Mouse (Mus musculus) stomach, embryonic 14.5 days (tissue): ENCODE measurements around the gene Lin28a. TPM values are rescaled to one million over a fixed set of nuclear protein-coding genes. Genes with fewer than 3 reads are reported as not detected.
A peak's percentile ranks its signal among the peaks of the same experiment; 100 is the strongest.

Experiments used
- ATAC-seq: fragments of 200-750 bp; cut with Nextera tagmentation; 2 replicates; pipeline ENCODE4 v1.8.0; 2017; ENCODE audit warnings: low read depth, moderate TSS enrichment; ENCODE audit not compliant: insufficient number of reproducible peaks, insufficient read depth, low FRiP score
- H3K27ac ChIP-seq: fragments of 300-500 bp; sonication (generic); 2 replicates; pipeline ENCODE4 v1.5.1; 2014; ENCODE audit warnings: mild to moderate bottlenecking, low read length, moderate library complexity, mixed read lengths
- H3K27me3 ChIP-seq: fragments of 300-500 bp; sonication (generic); 2 replicates; pipeline ENCODE4 v1.6.1; 2014; ENCODE audit warnings: low read length, control low read depth, mixed read lengths; ENCODE audit not compliant: control insufficient read depth, insufficient read depth
- H3K36me3 ChIP-seq: fragments of 300-500 bp; sonication (generic); 2 replicates; pipeline ENCODE4 v1.6.1; 2014; ENCODE audit warnings: mild to moderate bottlenecking, control low read depth, low read length, moderate library complexity, mixed read lengths; ENCODE audit not compliant: control insufficient read depth, insufficient read depth
- H3K4me1 ChIP-seq: fragments of 300-500 bp; sonication (generic); 2 replicates; pipeline ENCODE4 v1.6.1; 2014; ENCODE audit warnings: low read length, control low read depth, mixed read lengths; ENCODE audit not compliant: control insufficient read depth, insufficient read depth
- H3K4me2 ChIP-seq: fragments of 300-500 bp; sonication (generic); replicated peaks from 2 replicates; pipeline ENCODE4 v1.6.1; 2014; ENCODE audit warnings: low read depth, low read length, control low read depth
- H3K4me3 ChIP-seq: fragments of 300-500 bp; sonication (generic); 2 replicates; pipeline ENCODE4 v1.5.1; 2014; ENCODE audit warnings: low read depth, low read length, control low read depth
- H3K9ac ChIP-seq: fragments of 300-500 bp; sonication (generic); replicated peaks from 2 replicates; pipeline ENCODE4 v1.6.1; 2014; ENCODE audit warnings: low read depth, mild to moderate bottlenecking, control low read depth, low read length, moderate library complexity, mixed read lengths
- H3K9me3 ChIP-seq: fragments of 300-500 bp; sonication (generic); 2 replicates; pipeline ENCODE4 v1.6.1; 2016; ENCODE audit warnings: low read depth, low read length, control low read depth; ENCODE audit not compliant: control insufficient read depth
- WGBS: fragments of 180-500 bp; shearing (Covaris S2); extraction: QIAGEN DNeasy Blood & Tissue Kit; methylation state at CpG from one replicate; pipeline ENCODE4 v1.1.7; 2014; 5-methylcytosine and 5-hydroxymethylcytosine counted together
- polyA plus RNA-seq: library from polyadenylated mRNA; unstranded; fragments of >200 nt; fragmentation: Nextera tagmentation; extraction: Ambion mirVana; gene quantifications from 2 replicates; pipeline ENCODE4 v1.2.1, GENCODE M21; 2014

Gene Lin28a
- polyA plus RNA-seq, 1 experiment from 2014 or later = 0.07 TPM

DNA sequence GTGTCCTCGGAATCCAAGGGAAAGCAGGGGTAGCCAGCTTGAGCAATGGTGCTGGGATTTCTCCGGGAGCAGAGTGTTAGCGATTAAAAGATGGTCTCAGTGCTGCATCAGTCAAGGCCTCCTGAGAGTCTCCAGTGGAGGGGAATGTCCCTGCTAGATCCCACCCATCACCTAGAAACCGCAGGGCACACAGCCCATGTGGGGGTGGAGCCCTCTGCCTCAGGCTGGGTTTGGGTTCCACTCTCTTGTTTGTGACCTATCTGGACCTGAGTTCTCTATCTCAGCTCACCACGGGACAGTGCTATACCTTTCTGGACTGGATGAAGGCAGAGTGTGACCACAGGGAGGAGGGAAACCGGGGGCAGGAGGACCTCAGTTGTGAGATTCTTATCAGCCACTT is 40.3 kb upstream of the Lin28a start:
- no peak overlapping the region for H3K27ac ChIP-seq
- 83% methylated on average over 6 of the region's 6 CpGs for WGBS
- no peaks in the 10 kb centered on the region for H3K36me3 ChIP-seq
- no peak overlapping the region for H3K9ac ChIP-seq
- no peak for ATAC-seq
- no peaks in the 10 kb centered on the region for H3K27me3 ChIP-seq
- H3K4me2 ChIP-seq = no peak overlapping the region
- no peaks in the 10 kb centered on the region for H3K9me3 ChIP-seq
- H3K4me1 ChIP-seq = no peaks in the 10 kb centered on the region
- no peak overlapping the region for H3K4me3 ChIP-seq

DNA sequence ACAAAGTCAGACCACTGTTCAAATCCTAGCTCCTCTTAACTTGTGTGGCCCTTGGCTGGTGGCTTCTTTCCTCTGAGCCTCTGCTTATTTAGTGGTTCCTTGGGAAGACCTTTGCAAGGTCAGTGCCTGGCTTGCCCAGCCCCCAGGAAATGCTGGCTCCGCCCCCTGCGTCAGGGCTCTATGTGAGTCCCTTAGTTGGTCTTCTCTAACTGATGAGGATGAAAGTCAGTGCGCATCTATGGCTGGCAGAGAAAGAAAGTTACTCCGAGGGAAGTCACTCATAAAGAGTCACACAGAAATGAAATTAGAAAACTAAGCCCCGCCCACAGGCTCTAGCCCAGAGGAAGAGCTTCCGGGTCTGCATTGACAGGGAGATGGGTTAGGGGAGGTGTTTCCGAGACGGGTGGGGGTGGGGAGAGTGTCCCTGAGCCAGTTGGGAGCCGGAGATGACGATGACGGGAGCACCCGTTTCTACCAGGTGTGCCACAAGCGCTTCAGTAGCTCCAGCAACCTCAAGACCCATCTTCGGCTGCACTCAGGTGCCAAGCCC is 39.6 kb upstream of the Lin28a start:
- H3K4me2 ChIP-seq = 0 out of 2 replicates have a peak overlapping the region, but pooled peaks have one; percentile 7
- no peaks in the 10 kb centered on the region for H3K27me3 ChIP-seq
- ATAC-seq = no peak
- no peak overlapping the region for H3K4me3 ChIP-seq
- H3K9ac ChIP-seq = no peak overlapping the region
- 24% methylated on average over 14 of the region's 14 CpGs for WGBS
- H3K36me3 ChIP-seq = no peaks in the 10 kb centered on the region
- H3K4me1 ChIP-seq = no peaks in the 10 kb centered on the region
- H3K9me3 ChIP-seq = no peaks in the 10 kb centered on the region
- no peak overlapping the region for H3K27ac ChIP-seq

DNA sequence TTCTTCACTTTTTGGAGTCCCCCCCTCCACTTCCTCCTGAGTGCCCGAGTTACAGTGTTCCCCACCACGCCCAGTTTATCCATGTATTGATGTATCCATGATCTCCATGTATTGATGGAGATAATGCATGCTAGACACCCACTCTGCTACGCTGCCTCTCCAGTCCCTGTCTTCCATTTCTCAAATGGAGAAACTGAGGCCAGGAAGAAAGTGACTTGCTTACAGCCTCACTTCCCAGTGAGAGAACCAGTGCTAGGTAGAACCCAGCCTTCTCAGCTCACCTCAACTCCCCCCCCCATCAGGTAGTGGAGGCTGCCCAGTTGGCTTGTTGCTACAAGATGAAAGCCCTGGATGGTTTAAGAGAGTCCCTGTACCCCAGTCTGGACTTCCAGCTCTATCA is 34.9 kb upstream of the Lin28a start, which contains the start of gene Zfp683:
Gene Zfp683 (plus strand): TSS at position 301 of the 400 bp plus-strand sequence.
- 77% methylated on average over 3 of the region's 3 CpGs for WGBS
- Histone ChIP-seq H3K4me3 (no peak within 1 kb of the TSS), H3K9ac (no peak within 1 kb of the TSS), H3K4me1 (peaks cover 5% of the 10 kb centered on the region), H3K27ac (no peak within 1 kb of the TSS), H3K9me3 (no peaks in the 10 kb centered on the region), H3K4me2 (no peak within 1 kb of the TSS), H3K36me3 (no peaks in the 10 kb centered on the region), H3K27me3 (no peaks in the 10 kb centered on the region)
- no peak for ATAC-seq

DNA sequence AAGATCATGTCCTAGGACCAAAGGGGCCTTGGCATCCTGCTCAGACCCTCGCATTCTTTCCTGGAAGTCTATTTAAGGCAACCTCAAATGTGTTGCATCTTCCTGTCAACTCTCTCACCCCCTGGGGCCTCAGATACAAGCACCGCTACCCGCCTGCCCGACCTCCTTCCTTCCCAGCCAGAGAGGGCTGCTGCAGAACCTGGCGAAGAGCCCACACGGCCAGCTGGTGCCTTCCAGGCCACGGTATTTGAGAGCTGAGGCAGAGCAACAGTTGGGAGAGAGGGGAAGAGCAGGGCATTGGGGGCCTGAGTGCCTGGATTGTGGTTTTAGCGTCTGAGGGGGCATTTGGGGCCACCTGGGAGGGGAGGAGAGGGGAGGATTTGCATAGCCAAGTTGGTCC is 33.9 kb upstream of the Lin28a start:
- H3K36me3 ChIP-seq = no peaks in the 10 kb centered on the region
- WGBS = 15% methylated on average over 8 of the region's 8 CpGs
- no peak overlapping the region for H3K27ac ChIP-seq

DNA sequence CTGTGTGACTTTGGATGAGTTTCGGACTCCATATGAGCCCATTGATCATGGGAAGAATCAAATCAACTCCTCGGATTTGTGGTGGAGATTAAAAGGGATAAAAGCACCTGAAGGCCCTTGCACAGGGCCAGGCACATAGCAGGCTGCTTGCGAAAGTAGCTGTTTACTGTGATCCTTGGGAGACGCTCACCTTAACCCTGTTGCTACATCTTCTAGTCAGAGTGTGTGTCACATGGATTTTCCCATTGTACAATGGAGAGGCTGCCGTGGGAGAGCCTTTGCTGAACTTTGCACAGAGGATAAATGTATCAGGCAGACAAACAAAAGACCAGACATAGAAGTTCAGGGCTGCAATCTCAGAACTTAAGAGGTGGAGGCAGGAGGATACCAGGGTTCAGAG is 33.3 kb upstream of the Lin28a start:
- Histone ChIP-seq H3K36me3 (no peaks in the 10 kb centered on the region), H3K27me3 (no peaks in the 10 kb centered on the region), H3K9me3 (no peaks in the 10 kb centered on the region), H3K4me2 (no peak overlapping the region), H3K27ac (no peak overlapping the region), H3K9ac (no peak overlapping the region), H3K4me1 (peaks cover 5% of the 10 kb centered on the region), H3K4me3 (no peak overlapping the region)
- no peak for ATAC-seq
- WGBS = 71% methylated on average over 5 of the region's 5 CpGs

More for the DNA sequence above, 33.9 kb upstream of the Lin28a start:
- Histone ChIP-seq H3K4me1 (peaks cover 5% of the 10 kb centered on the region), H3K27me3 (no peaks in the 10 kb centered on the region), H3K9ac (no peak overlapping the region), H3K4me2 (no peak overlapping the region), H3K9me3 (no peaks in the 10 kb centered on the region), H3K4me3 (no peak overlapping the region)
- no peak for ATAC-seq

DNA sequence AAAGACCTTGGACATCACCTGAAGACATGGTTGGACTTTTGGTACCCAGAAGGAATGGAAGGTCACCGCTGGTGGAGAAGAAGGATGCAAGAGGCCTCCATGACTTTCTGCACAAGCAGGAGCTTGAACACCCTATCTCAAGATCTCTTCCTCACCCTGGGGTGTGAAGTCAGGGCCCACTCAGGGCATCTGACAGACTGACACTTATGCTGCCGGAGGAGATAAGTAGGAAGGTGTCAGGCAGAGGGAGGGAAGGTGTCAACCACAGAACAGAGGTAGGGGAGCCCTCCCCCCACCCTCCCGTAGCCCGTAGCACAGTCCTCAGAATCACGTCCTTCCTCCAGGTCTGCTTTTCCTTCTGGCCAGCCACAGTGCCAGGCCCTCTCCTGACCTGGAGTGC is 29.0 kb upstream of the Lin28a start:
- no peaks in the 10 kb centered on the region for H3K9me3 ChIP-seq
- no peak overlapping the region for H3K9ac ChIP-seq
- H3K27me3 ChIP-seq = no peaks in the 10 kb centered on the region
- no peak for ATAC-seq
- 60% methylated on average over 5 of the region's 5 CpGs for WGBS
- H3K4me3 ChIP-seq = no peak overlapping the region
- H3K36me3 ChIP-seq = no peaks in the 10 kb centered on the region
- no peak overlapping the region for H3K27ac ChIP-seq
- H3K4me2 ChIP-seq = no peak overlapping the region
- peaks cover 3% of the 10 kb centered on the region for H3K4me1 ChIP-seq

DNA sequence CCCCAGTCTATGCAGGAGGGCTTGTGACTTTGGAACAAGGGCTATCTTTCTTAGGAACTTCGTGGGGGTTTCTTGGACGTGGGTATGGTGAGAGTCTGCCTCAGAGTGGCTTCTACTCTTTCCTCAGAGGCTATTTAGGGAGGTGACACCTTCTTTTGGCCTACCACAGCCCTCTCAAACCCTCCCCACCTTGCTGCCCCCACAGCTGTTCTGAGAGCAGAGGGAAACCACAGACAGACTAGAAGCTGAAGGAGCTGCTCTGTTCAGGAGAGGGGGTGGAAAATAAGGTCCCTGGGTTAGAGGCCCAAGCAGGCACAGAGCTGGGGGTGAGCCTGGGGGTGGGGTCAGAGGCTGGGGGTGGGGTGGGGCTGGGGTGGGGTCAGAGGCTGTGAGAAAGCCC is 24.4 kb upstream of the Lin28a start:
- Histone ChIP-seq H3K4me1 (peaks cover 3% of the 10 kb centered on the region; the same call in 1 of the 2 replicates), H3K27me3 (no peaks in the 10 kb centered on the region), H3K9ac (no peak overlapping the region), H3K4me2 (no peak overlapping the region), H3K9me3 (no peaks in the 10 kb centered on the region), H3K27ac (no peak overlapping the region), H3K36me3 (no peaks in the 10 kb centered on the region), H3K4me3 (no peak overlapping the region)
- WGBS = 52% methylated on average over 2 of the region's 2 CpGs
- no peak for ATAC-seq

DNA sequence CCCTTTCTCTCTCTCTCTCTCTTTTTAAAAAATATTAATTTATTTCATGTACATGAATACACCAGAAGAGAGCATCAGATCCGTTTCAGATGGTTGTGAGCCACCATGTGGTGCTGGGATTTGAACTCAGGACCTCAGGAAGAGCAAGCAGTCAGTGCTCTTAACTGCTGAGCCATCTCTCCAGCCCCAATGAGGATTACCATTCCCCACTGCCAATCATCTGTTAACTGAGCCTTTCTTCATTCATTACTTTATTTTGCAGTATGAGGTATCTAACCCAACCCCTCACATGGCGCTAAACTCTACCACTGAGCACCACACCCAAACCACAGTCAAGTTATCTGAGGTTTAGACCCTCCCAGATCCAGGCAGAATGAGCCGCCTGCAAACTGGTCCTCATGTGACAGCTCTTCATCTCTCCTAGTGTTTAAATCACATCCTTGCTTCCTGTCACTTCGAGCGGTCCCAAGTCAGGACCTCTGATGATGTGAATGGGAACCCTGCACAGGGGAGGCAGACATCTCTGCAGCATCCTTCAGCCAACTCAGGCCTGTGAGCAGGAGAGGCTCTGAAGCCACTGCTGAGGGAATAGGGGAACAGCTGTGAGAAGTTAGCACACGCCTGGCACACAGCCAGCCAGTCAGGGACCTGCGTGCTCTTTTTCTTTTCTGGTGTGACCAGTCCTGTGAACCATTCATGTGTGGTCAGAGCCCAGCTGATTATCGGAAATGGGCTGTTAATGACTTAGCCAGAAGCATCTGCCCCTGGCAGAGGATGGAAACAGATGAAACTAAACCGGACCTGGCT is 22.9 kb upstream of the Lin28a start:
- H3K9me3 ChIP-seq = no peaks in the 10 kb centered on the region
- peaks cover 3% of the 10 kb centered on the region; the same call in 1 of the 2 replicates for H3K4me1 ChIP-seq
- ATAC-seq = peak; percentile 28; the same call in 1 of the 2 replicates
- H3K4me3 ChIP-seq = no peak overlapping the region
- no peaks in the 10 kb centered on the region for H3K36me3 ChIP-seq
- no peak overlapping the region for H3K4me2 ChIP-seq
- no peak overlapping the region for H3K27ac ChIP-seq
- H3K27me3 ChIP-seq = no peaks in the 10 kb centered on the region
- H3K9ac ChIP-seq = no peak overlapping the region
- 43% methylated on average over 9 of the region's 9 CpGs for WGBS
